Mouse (Mus musculus): Measurements from ENCODE around the gene Mfng.

Mfng gene

GRCm38 (mm10) chr15:78755966-78756725, 17.1 kb downstream of the Mfng start:
- DNase-seq, result no peak

DNA sequence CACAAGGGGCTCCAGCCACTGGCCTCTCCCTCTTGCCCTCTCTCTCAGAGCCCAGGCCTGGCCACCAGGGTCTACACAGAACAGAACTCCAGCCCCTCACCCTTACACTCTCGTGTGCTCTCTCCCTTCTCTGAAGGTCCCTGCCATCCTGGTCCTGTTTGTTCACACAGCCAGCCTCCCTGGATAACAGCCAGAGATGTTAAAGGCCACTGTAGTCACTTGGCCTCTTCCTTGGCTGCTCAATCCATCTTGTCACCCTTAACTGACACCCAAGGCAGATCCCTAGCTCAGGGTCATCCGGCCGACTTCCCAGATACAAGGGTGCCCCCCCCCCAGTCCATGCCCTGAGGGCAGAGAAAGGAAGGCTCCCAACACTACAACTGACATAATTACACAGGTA, 18.0 kb downstream of the Mfng start:
- DNase-seq, result no peak

- DNase-seq, result no peak
These were observed 19.1 kb downstream of the Mfng start for GRCm38 (mm10) chr15:78754144-78754543.

DNA sequence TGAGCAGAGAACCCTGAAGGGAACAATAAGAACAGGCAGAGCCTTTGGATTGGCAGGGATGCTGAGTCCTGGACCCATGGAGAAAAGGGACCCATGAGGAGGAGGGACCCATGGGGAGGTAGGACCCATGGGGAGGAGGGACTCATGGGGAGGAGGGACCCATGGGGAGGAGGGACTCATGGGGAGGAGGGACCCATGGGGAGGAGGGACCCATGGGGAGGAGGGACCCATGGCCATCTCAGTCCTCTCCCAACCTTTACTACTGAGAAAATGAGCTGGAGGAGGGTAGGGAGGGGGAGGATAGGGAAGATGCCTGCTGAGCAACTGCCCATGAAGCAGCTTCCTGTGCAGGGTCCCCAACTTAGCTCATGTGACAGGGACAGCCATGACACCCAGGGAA, 20.3 kb downstream of the Mfng start:
- no peak for DNase-seq

GRCm38 (mm10) chr15:78750608-78751350, 22.5 kb downstream of the Mfng start:
- no peak for DNase-seq

DNA sequence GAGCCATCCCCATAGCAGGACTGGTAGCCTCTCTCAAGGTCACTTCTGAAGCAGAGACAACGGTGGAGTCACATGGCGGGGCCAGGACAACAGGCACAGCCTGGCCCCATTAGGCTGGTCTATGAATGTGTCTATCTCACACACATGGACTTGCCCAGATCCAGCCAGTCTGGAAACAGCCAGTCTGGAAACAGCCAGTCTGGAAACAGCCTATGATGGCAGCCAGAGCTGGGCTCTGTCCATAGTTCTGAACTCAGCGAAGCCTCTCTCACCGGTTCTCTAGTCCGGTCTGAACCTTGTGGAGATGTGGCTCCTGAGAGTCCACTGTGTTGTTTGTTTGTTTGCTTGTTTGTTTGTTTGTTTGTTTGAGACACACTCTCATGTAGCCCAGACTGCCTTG, 23.4 kb downstream of the Mfng start:
- no peak for DNase-seq

DNA sequence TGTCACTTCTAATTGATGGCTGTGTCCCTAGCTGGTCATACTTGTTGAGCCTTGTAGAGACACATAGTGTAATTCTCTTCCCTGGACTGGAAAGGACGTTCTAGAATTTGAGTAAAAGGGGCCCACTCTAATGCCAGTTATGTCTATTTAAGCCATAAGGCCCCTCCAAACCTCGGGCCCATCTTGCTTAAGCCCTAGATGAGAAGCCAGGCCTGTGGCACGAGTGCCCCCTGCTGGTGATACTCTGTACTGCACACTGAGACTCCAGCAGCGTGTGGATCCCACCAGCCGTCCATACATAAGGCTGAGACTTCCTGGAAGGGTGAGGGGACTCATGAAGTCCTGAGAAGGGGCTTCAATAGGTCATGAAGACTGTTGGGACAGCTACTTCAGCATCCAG, 29.1 kb downstream of the Mfng start:
- peak; percentile 15 for DNase-seq

- DNase-seq, result no peak
These were observed 30.4 kb downstream of the Mfng start for GRCm38 (mm10) chr15:78742831-78743230.

DNA sequence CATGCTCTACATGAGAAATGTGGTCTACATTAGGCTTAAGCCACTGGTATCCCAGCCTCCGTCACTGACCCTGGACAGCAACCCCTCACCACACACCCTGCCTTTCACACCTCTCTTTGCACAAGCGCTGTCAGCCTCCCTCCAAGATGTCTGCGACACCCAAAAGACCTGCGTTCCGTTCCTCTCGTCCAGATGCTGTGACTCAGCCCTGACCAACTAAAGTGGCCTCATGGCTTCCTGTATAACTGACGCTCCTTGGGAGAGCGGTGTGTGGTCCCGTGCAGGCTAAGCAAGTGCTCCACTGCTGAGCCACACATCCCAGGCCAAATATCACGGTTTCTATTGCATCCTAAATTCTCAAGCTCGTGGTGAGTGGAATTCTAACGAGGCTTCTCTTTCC, 32.6 kb downstream of the Mfng start:
- no peak for DNase-seq

DNA sequence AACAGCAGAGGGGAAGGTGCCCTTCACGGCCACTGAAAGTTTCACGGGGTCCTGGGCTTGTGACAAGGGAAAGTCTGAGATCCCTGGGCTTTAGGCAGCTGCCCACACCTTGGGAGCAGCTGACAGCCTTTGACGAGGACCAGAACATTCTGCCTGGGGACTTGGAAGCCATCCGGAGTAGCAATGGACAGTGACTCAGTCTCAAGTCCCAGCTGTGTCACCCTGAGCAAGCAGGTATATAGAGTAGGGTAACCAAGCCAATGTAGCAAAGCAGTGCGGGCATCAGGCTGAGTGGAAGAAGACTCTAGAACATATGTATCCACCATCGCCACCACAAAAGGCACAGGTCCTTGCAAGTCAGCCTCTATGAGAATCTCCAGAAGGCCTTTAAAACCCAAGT, 36.1 kb downstream of the Mfng start:
- no peak for DNase-seq

DNA sequence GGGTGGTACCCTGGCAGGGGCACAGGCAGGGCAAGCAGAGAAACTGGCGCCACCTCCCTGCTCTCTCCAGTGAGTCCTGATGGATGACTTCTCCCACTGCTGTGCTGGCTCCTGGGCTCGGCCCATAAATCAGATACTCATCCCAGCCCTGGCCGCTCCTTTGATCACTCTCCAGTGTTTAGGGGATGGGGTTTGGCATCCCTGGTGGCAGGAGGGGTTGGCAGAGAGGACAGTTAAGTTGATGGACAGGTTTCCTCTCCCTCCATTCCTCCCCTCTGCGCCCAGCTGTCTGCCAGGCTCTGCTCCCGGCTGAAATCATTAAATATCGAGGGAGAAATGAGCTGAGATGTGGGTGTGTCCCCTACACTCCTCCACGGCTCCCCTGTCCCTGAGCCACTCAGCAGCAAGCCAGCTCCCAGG, 36.6 kb downstream of the Mfng start:
- no peak for DNase-seq

- no peak for DNase-seq
These were observed 37.1 kb downstream of the Mfng start for GRCm38 (mm10) chr15:78736181-78736579.

DNA sequence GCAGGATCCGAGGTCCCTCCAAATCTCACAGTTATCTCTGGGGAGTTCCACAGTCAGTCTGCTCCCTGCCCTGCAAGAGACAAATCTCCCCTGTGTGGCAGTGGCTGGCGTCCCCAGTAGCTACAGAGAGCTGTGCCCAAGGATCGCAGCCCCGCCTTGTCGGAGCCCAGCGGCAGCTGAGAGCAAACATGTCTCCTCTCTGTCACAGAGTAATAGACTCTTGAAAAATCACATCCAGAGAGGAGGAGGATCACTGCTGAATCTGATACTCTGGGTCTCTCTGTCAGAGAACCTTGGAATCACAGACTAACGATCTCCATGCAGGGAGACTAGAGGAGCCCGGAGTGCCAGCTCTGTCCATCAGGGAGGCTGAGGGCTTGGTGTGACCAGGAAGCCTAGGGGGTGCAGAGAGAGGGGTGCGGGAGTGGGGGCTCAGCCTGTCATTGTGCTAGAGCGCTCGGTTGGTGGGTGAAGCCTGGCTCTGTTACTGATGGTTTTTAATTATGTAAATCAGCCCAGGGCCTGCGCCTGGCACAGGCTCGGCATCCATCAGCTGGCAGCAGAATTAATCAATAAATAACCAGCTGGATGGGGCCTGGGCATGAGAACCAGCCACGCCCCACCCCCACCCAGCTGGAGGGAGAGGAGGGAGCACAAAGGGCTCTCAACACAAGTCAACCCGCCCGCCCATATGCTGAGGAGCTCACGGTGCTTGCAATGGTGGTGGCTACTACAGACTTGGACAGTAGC, 37.7 kb downstream of the Mfng start:
- no peak for DNase-seq

- DNase-seq, result no peak
These were observed 41.4 kb downstream of the Mfng start for GRCm38 (mm10) chr15:78731830-78732229.

- DNase-seq, result no peak
These were observed 42.8 kb downstream of the Mfng start for GRCm38 (mm10) chr15:78730315-78731049.

GRCm38 (mm10) chr15:78726697-78727096, 46.6 kb downstream of the Mfng start:
- DNase-seq, result no peak

DNA sequence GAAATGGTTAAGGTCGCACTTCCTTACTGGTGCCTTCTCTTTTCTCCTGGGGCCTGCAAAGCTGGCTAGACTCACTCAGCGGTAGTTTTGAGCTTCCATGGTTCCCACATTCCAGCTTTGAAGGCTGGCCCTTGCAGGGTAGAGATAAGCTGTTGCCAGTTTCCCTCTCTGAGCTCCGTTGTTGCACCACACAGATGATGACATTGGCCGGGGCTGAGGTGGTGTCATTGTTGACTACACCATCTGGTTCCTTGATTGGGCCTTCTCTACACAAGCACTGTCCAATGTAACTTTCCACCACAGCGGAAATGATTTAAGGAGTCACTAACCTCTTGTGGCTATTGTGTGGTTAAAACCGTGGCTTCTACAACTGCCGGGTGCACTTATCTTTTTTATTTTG, 52.7 kb downstream of the Mfng start:
- no peak for DNase-seq

DNA sequence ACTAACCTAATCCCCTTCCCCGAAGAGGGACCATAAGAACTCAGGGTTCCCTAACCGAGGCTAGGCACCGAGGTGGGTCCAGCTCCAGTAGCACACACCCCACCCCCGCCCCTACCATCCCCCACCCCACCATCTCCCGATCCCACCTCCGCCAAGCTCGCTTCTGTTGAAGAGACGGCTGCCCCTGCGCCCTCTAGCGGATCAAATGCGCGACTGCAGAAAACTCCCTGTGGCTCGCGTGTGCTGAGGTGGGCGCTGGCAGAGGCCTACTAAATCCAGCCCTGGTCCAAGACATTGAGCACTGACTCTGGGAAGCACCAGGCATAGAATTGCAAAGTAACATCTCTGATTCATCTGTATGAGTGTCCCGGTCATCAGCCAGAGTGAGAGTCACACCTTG, 53.2 kb downstream of the Mfng start:
- peak; percentile 17 for DNase-seq

DNA sequence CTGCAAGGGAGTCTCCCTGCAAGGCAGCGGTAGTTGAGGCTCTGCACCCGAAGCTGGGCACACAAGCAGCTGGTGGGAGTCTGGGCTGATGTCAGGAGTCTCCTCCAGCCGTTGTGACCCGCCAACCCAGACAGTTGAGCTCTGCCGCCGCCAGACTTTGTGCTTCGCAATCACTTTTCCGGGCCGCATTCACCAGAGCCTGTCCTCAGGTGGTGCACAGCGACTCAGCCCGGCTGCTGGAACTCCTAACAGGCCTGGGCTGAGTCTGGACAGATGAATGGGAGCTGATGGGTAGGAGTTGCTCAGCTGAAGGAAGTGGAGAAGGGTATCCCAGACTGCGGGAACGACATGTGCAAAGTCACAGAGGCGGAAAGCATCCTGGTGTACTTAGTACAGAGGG, 53.9 kb downstream of the Mfng start:
- DNase-seq, result no peak

- DNase-seq, result no peak
These were observed 54.7 kb downstream of the Mfng start, which contains the start of gene Elfn2 for GRCm38 (mm10) chr15:78718290-78719250. Gene Elfn2 (minus strand): TSS chr15:78718771.

GRCm38 (mm10) chr15:78716936-78717335, 56.3 kb downstream of the Mfng start:
- DNase-seq, result no peak

DNA sequence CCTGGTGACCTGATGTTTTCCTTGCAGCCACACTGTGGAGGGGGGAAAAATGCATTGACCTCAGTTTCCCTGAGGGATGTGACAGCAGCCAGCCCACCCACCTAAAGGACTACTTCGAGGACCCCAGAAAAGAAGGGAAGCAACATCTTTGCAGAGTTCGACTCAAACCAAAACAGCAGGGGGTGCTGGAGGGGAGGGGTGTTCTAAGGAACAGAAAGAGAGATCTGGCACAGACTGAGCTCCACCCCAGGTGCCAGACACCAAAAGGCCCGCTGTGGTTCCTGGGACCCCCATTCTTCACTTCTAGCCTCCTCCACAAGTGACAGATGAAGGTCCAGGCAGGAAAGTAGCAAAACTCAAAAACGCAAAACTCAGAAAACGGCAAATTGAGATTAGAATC, 57.4 kb downstream of the Mfng start:
- DNase-seq, result no peak
